Mouse (Mus musculus) neural tube, embryonic 15.5 days (tissue): Measurements from ENCODE around the gene Acbd4. TPM values are rescaled to one million over a fixed set of nuclear protein-coding genes. Genes with fewer than 3 reads are reported as not detected.

Experiments
- ATAC-seq: fragments of 200-750 bp; cut with Nextera tagmentation; 2 replicates; pipeline ENCODE4 v1.8.0; 2017; ENCODE audit warnings: mild to moderate bottlenecking, moderate TSS enrichment, moderate library complexity; ENCODE audit not compliant: low FRiP score
- H3K27ac ChIP-seq: fragments of 300-500 bp; sonication (generic); replicated peaks from 2 replicates; pipeline ENCODE4 v1.5.1; 2015; ENCODE audit warnings: mild to moderate bottlenecking, inconsistent platforms
- H3K27me3 ChIP-seq: fragments of 300-500 bp; sonication (generic); replicated peaks from 2 replicates; pipeline ENCODE4 v1.6.1; 2015; ENCODE audit warnings: inconsistent platforms
- H3K36me3 ChIP-seq: fragments of 300-500 bp; sonication (generic); 2 replicates; pipeline ENCODE4 v1.6.1; 2015; ENCODE audit warnings: inconsistent platforms
- H3K4me1 ChIP-seq: fragments of 300-500 bp; sonication (generic); 2 replicates; pipeline ENCODE4 v1.6.1; 2015; ENCODE audit warnings: inconsistent platforms
- H3K4me2 ChIP-seq: fragments of 300-500 bp; sonication (generic); 2 replicates; pipeline ENCODE4 v1.6.1; 2015; ENCODE audit warnings: inconsistent platforms, mild to moderate bottlenecking, moderate library complexity
- H3K4me3 ChIP-seq: fragments of 300-500 bp; sonication (generic); replicated peaks from 2 replicates; pipeline ENCODE4 v1.5.1; 2015; ENCODE audit warnings: mild to moderate bottlenecking, inconsistent platforms
- H3K9ac ChIP-seq: fragments of 300-500 bp; sonication (generic); replicated peaks from 2 replicates; pipeline ENCODE4 v1.6.1; 2015; ENCODE audit warnings: mild to moderate bottlenecking, inconsistent platforms
- H3K9me3 ChIP-seq: fragments of 300-500 bp; sonication (generic); replicated peaks from 2 replicates; pipeline ENCODE4 v1.6.1; 2016; ENCODE audit warnings: inconsistent platforms
- WGBS: fragments of 180-500 bp; shearing (Covaris S2); methylation state at CpG from one replicate; pipeline ENCODE4 v1.1.7; 2015; ENCODE audit warnings: mixed read lengths; 5-methylcytosine and 5-hydroxymethylcytosine counted together
- polyA plus RNA-seq: library from polyadenylated mRNA; unstranded; fragments of >200 nt; fragmentation: Nextera tagmentation; extraction: Ambion mirVana; gene quantifications from 2 replicates; pipeline ENCODE4 v1.2.1, GENCODE M21; 2015

The Acbd4 gene
- polyA plus RNA-seq, 1 experiment from 2014 or later = 10.4 TPM

GRCm38 (mm10) chr11:103093862-103094833 is 7.3 kb upstream of the Acbd4 start:
- H3K4me2 ChIP-seq = no peak overlapping the region
- no peaks in the 10 kb centered on the region for H3K4me1 ChIP-seq
- no peak overlapping the region for H3K9ac ChIP-seq
- H3K9me3 ChIP-seq = no peaks in the 10 kb centered on the region
- H3K4me3 ChIP-seq = no peak overlapping the region
- ATAC-seq = no peak
- peaks cover 16% of the 10 kb centered on the region for H3K27me3 ChIP-seq
- WGBS = 63% methylated on average over 20 of the region's 20 CpGs
- H3K27ac ChIP-seq = no peak overlapping the region
- H3K36me3 ChIP-seq = no peaks in the 10 kb centered on the region

DNA sequence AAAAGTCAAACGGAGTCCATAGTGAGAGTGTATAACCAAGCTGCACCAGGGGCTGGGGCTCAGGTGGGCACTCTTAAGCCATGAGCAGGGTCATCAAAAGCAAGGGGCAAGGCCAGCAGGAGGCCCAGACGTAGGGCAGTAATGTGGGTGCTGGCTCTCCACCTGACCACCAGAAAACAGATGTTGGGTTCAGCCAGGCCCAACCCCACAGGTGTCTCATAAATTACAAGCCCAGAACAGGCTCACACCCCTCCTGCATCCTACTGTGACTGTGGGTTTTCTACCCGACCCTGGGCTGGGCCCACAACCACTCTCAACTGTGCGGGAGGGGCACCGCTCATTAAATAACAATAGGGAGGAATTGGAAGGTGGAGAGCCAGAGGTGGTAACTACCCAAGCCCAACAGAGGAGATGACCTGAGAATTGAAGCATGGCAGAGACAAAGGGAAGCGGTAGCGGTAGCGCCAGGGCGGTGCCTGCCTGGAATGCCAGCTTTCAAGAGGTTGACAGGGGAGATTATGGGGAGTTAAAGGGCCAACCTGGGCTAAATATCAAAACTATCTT is 6.3 kb upstream of the Acbd4 start:
- no peak overlapping the region for H3K4me3 ChIP-seq
- peaks cover 27% of the 10 kb centered on the region for H3K27me3 ChIP-seq
- no peaks in the 10 kb centered on the region for H3K9me3 ChIP-seq
- no peaks in the 10 kb centered on the region for H3K36me3 ChIP-seq
- H3K4me2 ChIP-seq = no peak overlapping the region
- H3K27ac ChIP-seq = no peak overlapping the region
- no peaks in the 10 kb centered on the region for H3K4me1 ChIP-seq
- H3K9ac ChIP-seq = no peak overlapping the region
- 40% methylated on average over 9 of the region's 9 CpGs for WGBS
- ATAC-seq = no peak

GRCm38 (mm10) chr11:103095801-103096200 is 5.7 kb upstream of the Acbd4 start:
- peaks cover 33% of the 10 kb centered on the region for H3K27me3 ChIP-seq
- no peak overlapping the region for H3K9ac ChIP-seq
- no peaks in the 10 kb centered on the region for H3K9me3 ChIP-seq
- no peak overlapping the region for H3K27ac ChIP-seq
- no peak overlapping the region for H3K4me3 ChIP-seq
- WGBS = 88% methylated on average over 6 of the region's 6 CpGs
- peaks cover under 1% of the 10 kb centered on the region for H3K4me1 ChIP-seq
- no peaks in the 10 kb centered on the region for H3K36me3 ChIP-seq
- no peak overlapping the region for H3K4me2 ChIP-seq
- ATAC-seq = no peak

DNA sequence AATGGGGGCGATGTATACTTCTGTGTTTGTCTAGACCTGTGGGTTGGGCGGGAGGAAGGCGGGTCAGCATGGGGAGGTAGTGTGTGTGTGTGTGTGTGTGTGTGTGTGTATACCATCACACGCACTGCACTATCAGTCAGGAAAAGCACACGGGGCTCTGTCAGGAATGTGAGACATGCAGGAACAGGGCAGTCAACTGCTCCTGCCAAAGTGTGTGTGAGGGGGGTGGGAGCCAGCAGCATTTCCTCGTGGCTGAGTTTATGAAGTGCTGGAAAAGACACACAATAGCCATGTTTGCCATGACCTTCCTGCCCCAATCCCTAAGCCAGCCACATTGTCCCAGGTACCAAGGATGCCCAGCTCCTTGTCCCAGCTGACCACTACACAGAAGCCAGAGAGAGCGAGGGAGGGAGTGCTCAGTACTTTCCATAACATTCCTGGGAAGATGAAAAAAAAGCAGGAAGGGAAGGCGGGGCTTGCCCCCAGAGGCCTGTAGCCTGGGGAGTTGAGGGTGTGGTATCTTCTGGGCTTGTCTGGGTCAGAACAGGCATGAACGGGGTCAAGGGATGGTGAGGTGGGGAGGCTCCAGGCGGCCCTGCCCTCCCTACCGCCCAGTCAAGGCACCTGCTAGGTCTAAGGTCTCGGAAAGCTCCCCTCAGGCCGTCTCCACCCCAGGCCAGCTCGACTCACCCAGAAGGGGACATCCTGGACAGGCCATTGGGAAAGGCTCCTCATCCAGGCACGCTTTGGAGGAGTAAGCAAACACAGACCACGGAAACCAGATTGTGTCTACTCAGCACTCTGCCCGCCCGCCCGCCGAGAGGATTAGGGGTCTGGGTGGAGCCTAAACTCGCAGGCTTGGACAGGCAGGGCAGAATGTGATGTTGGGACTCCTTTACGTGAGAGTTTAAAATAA is 4.2 kb upstream of the Acbd4 start:
- Histone ChIP-seq H3K36me3 (no peaks in the 10 kb centered on the region), H3K9me3 (no peaks in the 10 kb centered on the region), H3K9ac (no peak overlapping the region), H3K4me2 (no peak overlapping the region), H3K4me1 (peaks cover 15% of the 10 kb centered on the region), H3K27me3 (peaks cover 41% of the 10 kb centered on the region), H3K27ac (no peak overlapping the region), H3K4me3 (no peak overlapping the region)
- no peak for ATAC-seq
- WGBS = 32% methylated on average over 22 of the region's 22 CpGs

GRCm38 (mm10) chr11:103098531-103099190 is 2.8 kb upstream of the Acbd4 start:
- H3K4me2 ChIP-seq = no peak overlapping the region
- no peak overlapping the region for H3K4me3 ChIP-seq
- H3K4me1 ChIP-seq = peaks cover 26% of the 10 kb centered on the region
- WGBS = 69% methylated on average over 11 of the region's 11 CpGs
- peaks cover 42% of the 10 kb centered on the region for H3K27me3 ChIP-seq
- H3K36me3 ChIP-seq = no peaks in the 10 kb centered on the region
- H3K9me3 ChIP-seq = no peaks in the 10 kb centered on the region
- no peak overlapping the region for H3K27ac ChIP-seq
- ATAC-seq = no peak
- no peak overlapping the region for H3K9ac ChIP-seq

GRCm38 (mm10) chr11:103099352-103099940 is 2.0 kb upstream of the Acbd4 start:
- no peak overlapping the region for H3K9ac ChIP-seq
- H3K27me3 ChIP-seq = peaks cover 48% of the 10 kb centered on the region
- peaks cover 26% of the 10 kb centered on the region for H3K4me1 ChIP-seq
- 57% methylated on average over 12 of the region's 12 CpGs for WGBS
- H3K36me3 ChIP-seq = no peaks in the 10 kb centered on the region
- H3K4me2 ChIP-seq = no peak overlapping the region
- no peak overlapping the region for H3K4me3 ChIP-seq
- H3K9me3 ChIP-seq = no peaks in the 10 kb centered on the region
- ATAC-seq = no peak
- no peak overlapping the region for H3K27ac ChIP-seq

DNA sequence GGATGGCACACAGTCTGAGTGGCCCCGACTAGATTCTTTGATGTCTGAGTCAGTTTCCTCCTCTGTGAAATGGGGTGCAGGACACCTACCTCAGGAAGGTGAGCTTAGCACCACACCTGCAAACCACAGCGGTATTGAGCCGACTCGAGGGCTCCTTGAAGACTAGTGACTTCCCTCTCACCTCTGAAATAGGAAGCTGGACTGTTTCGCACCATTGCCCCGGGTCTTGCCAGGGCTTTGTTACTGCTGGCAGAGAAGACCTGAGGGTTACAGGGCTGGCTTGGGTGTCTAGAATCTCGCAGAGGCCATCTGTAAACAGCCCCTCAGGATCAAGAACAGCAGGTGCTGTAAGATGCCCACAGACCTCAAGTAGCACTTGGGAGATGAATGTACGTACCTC is 1.1 kb upstream of the Acbd4 start:
- no peak overlapping the region for H3K4me3 ChIP-seq
- H3K4me2 ChIP-seq = no peak overlapping the region
- peaks cover 26% of the 10 kb centered on the region for H3K4me1 ChIP-seq
- no peaks in the 10 kb centered on the region for H3K9me3 ChIP-seq
- H3K9ac ChIP-seq = no peak overlapping the region
- H3K27me3 ChIP-seq = peaks cover 53% of the 10 kb centered on the region
- no peak for ATAC-seq
- no peak overlapping the region for H3K27ac ChIP-seq
- no peaks in the 10 kb centered on the region for H3K36me3 ChIP-seq
- 79% methylated on average over 8 of the region's 8 CpGs for WGBS

DNA sequence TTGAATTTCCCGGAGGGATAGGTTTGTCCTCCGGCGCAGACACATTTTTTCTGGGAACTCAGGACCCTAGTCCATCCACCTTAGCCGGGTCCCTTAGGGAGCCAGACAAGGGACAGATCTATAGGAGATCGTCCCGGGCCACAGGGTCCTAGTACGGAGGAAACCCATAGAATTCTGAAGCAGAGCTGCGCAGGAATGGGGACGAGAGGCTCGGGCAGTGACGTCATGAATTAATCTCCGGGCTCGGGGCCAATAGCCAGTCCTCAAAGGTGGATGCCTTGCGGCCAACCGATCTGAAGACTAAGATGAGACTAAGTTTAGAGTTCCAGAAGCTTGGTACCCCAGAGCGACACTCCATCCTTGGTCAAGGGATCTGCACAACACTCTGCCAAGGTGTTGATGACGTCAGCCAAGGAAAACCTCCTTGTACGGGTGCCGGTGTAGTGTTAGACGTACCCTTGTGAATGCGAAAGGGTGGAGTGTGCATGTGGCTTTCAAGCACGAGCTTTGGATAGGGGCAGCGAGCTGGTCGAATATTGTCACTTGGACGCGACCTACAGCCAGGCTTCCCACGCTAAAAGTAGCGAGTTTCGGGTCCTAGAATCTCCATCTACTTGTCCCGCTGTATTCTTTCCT is 502 bp downstream of the Acbd4 start:
- Histone ChIP-seq H3K27me3 (peaks cover 50% of the 10 kb centered on the region), H3K9me3 (no peaks in the 10 kb centered on the region), H3K4me1 (peaks cover 26% of the 10 kb centered on the region), H3K36me3 (no peaks in the 10 kb centered on the region), H3K4me3 (peak overlapping the region; percentile 52), H3K4me2 (peak overlapping the region; percentile 92), H3K9ac (peak overlapping the region; percentile 44), H3K27ac (no peak overlapping the region)
- WGBS = 2% methylated on average over 30 of the region's 30 CpGs
- ATAC-seq = peak; percentile 62

- Histone ChIP-seq H3K4me1 (peaks cover 26% of the 10 kb centered on the region), H3K4me2 (peak overlapping the region; percentile 92), H3K27ac (0 out of 2 replicates have a peak overlapping the region, but pooled peaks have one; percentile 20), H3K9me3 (no peaks in the 10 kb centered on the region), H3K36me3 (no peaks in the 10 kb centered on the region), H3K4me3 (peak overlapping the region; percentile 52), H3K9ac (0 out of 2 replicates have a peak overlapping the region, but pooled peaks have one; percentile 8), H3K27me3 (peaks cover 46% of the 10 kb centered on the region)
- WGBS = 1% methylated on average over 35 of the region's 35 CpGs
- ATAC-seq = peak; percentile 68
Measured at GRCm38 (mm10) chr11:103102725-103103349, 1.4 kb downstream of the Acbd4 start.

DNA sequence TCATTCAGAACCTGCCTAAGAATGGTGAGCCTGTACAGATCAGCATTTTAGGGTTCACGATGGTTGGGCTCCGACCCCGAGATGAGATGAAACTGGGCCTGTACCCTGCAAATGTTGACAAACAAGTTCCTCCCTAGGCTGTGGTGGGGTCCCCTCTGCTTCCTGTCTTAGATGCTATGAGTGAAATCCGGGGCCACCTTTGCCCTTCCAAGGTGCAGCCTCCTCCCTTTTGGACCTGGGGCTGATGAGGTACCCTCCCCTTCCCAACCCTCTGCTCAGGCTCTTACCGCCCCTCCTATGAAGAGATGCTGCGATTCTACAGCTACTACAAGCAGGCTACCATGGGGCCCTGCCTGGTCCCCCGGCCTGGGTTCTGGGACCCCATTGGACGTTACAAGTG is 2.1 kb downstream of the Acbd4 start:
- H3K4me1 ChIP-seq = peaks cover 26% of the 10 kb centered on the region
- ATAC-seq = no peak
- peak overlapping the region; percentile 52; the same call in 1 of the 2 replicates for H3K4me3 ChIP-seq
- H3K9ac ChIP-seq = no peak overlapping the region
- H3K27ac ChIP-seq = no peak overlapping the region
- H3K27me3 ChIP-seq = peaks cover 42% of the 10 kb centered on the region
- H3K9me3 ChIP-seq = no peaks in the 10 kb centered on the region
- H3K4me2 ChIP-seq = peak overlapping the region; percentile 92
- 64% methylated on average over 8 of the region's 8 CpGs for WGBS
- no peaks in the 10 kb centered on the region for H3K36me3 ChIP-seq
